Mouse (Mus musculus): ENCODE data around the gene Brd3os. TPM values are rescaled to one million over a fixed set of nuclear protein-coding genes. Genes with fewer than 3 reads are reported as not detected.

Gene Brd3os
- polyA plus RNA-seq, 1 experiment from 2014 or later: 10.7 TPM

GRCm38 (mm10) chr2:27482265-27482861, 40.2 kb downstream of the Brd3os start:
- no peak overlapping the region for H3K4me3 ChIP-seq (replicated peaks)
- H3K9ac ChIP-seq (replicated peaks): no peak overlapping the region
- ATAC-seq (ENCODE audit: insufficient number of reproducible peaks, insufficient read depth, low FRiP score, low TSS enrichment, low read depth): no peak
- H3K27me3 ChIP-seq: no peaks in the 10 kb centered on the region
- H3K27ac ChIP-seq: no peak overlapping the region
- no peaks in the 10 kb centered on the region for H3K9me3 ChIP-seq
- 0 out of 2 replicates have a peak, but pooled peaks cover 4% of the 10 kb centered on the region for H3K4me1 ChIP-seq (replicated peaks)
- whole genome bisulfite sequencing: 74% methylated on average over 7 of the region's 7 CpGs
- H3K36me3 ChIP-seq: no peaks in the 10 kb centered on the region
- H3K4me2 ChIP-seq: no peak overlapping the region

GRCm38 (mm10) chr2:27486725-27487124, 44.6 kb downstream of the Brd3os start:
- no peaks in the 10 kb centered on the region for H3K36me3 ChIP-seq
- H3K27ac ChIP-seq: no peak overlapping the region
- H3K4me3 ChIP-seq (replicated peaks): no peak overlapping the region
- ATAC-seq (ENCODE audit: insufficient number of reproducible peaks, insufficient read depth, low FRiP score, low TSS enrichment, low read depth): no peak
- no peak overlapping the region for H3K9ac ChIP-seq (replicated peaks)
- no peaks in the 10 kb centered on the region for H3K9me3 ChIP-seq
- H3K4me1 ChIP-seq (replicated peaks): 0 out of 2 replicates have a peak, but pooled peaks cover 4% of the 10 kb centered on the region
- no peak overlapping the region for H3K4me2 ChIP-seq
- 74% methylated on average over 4 of the region's 4 CpGs for WGBS
- H3K27me3 ChIP-seq: no peaks in the 10 kb centered on the region

- no peak overlapping the region for H3K9ac ChIP-seq (replicated peaks)
- 72% methylated on average over 3 of the region's 4 CpGs for WGBS
Observed at GRCm38 (mm10) chr2:27487336-27488049, 45.4 kb downstream of the Brd3os start.

DNA sequence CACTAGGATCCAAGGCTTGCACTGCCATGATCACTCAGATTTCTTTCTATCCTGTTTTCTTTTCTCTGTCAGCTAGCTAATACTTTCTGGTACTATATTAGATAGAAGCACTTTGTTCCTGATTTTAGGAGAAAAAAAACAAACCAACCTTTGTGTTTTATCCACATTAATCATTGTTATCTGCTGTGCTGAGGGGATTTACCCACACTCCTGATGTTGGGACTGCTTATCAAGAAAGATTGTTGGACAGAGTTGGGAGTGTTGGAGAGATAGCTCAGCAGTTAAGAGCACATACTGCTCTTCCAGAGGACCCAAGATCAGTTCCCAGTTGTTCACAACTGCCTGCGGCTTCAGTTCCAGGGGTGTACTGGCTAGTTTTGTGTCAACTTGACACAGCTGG, 46.2 kb downstream of the Brd3os start:
- H3K27ac ChIP-seq: no peak overlapping the region
- no peak overlapping the region for H3K4me2 ChIP-seq
- no peaks in the 10 kb centered on the region for H3K4me1 ChIP-seq (replicated peaks)
- no peaks in the 10 kb centered on the region for H3K9me3 ChIP-seq
- no peaks in the 10 kb centered on the region for H3K36me3 ChIP-seq
- 89% methylated on average over 1 of the region's 1 CpGs for WGBS
- no peak overlapping the region for H3K9ac ChIP-seq (replicated peaks)
- no peak overlapping the region for H3K4me3 ChIP-seq (replicated peaks)
- no peaks in the 10 kb centered on the region for H3K27me3 ChIP-seq
- ATAC-seq (ENCODE audit: insufficient number of reproducible peaks, insufficient read depth, low FRiP score, low TSS enrichment, low read depth): no peak

More at GRCm38 (mm10) chr2:27487336-27488049, 45.4 kb downstream of the Brd3os start:
- no peaks in the 10 kb centered on the region for H3K36me3 ChIP-seq
- no peaks in the 10 kb centered on the region for H3K9me3 ChIP-seq
- ATAC-seq (ENCODE audit: insufficient number of reproducible peaks, insufficient read depth, low FRiP score, low TSS enrichment, low read depth): no peak
- no peak overlapping the region for H3K4me3 ChIP-seq (replicated peaks)
- H3K27me3 ChIP-seq: no peaks in the 10 kb centered on the region
- no peak overlapping the region for H3K27ac ChIP-seq
- H3K4me2 ChIP-seq: no peak overlapping the region
- H3K4me1 ChIP-seq (replicated peaks): 0 out of 2 replicates have a peak, but pooled peaks cover 3% of the 10 kb centered on the region

DNA sequence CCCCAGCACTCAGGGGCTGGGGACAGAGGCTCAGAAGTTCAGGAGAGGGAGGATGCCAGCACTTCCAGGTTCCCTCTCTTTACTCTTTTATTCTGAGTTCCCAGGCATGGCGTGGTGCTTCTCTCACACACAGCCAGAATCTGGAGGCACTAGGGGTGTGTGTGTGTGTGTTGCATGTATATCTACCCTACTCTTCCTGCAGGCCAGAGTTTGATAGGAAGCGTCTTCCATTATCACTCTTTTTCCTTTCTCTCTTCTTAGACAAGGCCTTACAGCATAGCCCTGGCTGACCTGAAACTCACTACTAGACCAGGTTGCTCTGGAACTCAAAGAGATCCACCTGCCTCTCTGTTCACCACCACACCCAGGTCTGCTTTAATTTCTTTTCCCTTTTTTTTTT, 48.8 kb downstream of the Brd3os start:
- no peaks in the 10 kb centered on the region for H3K27me3 ChIP-seq
- WGBS: 72% methylated on average over 2 of the region's 2 CpGs
- peaks cover 4% of the 10 kb centered on the region; the same call in 1 of the 2 replicates for H3K9me3 ChIP-seq
- no peak for ATAC-seq (ENCODE audit: insufficient number of reproducible peaks, insufficient read depth, low FRiP score, low TSS enrichment, low read depth)
- H3K36me3 ChIP-seq: no peaks in the 10 kb centered on the region
- no peaks in the 10 kb centered on the region for H3K4me1 ChIP-seq (replicated peaks)
- no peak overlapping the region for H3K9ac ChIP-seq (replicated peaks)
- no peak overlapping the region for H3K27ac ChIP-seq
- no peak overlapping the region for H3K4me2 ChIP-seq
- no peak overlapping the region for H3K4me3 ChIP-seq (replicated peaks)

Small RNA genes within 50 kb of the gene (microRNA-seq; reads per million reads assigned to microRNA genes)
- gene Gm24049 (not detected), gene Mir7578 (not detected)

Other genes starting within 250 kb of the Brd3os start
- gene Sardh, start 194.0 kb upstream of the Brd3os start, polyA plus RNA-seq (2016; fragmentation: Nextera tagmentation; extraction: Ambion mirVana): 4.3 and 6.0 TPM in 2 replicates
- gene Vav2, start 15.3 kb upstream of the Brd3os start, polyA plus RNA-seq (2016; fragmentation: Nextera tagmentation; extraction: Ambion mirVana): 8.0 and 8.5 TPM in 2 replicates
- 128 and 152 TPM in 2 replicates for gene Brd3, start 65.3 kb downstream of the Brd3os start, polyA plus RNA-seq (2016; fragmentation: Nextera tagmentation; extraction: Ambion mirVana)
- 72.1 and 73.5 TPM in 2 replicates for gene Wdr5, start 72.8 kb downstream of the Brd3os start, polyA plus RNA-seq (2016; fragmentation: Nextera tagmentation; extraction: Ambion mirVana)
- 15.3 and 15.7 TPM in 2 replicates for gene Rxra, start 234.1 kb downstream of the Brd3os start, polyA plus RNA-seq (2016; fragmentation: Nextera tagmentation; extraction: Ambion mirVana)